Mouse (Mus musculus): ENCODE measurements around the gene Cfb. TPM values are rescaled to one million over a fixed set of nuclear protein-coding genes. Genes with fewer than 3 reads are reported as not detected.
"Not testable (repeated sequence)": the region's sequence is repeated elsewhere in the genome, so short reads cannot be mapped to it uniquely, and the experiment has no call there.

The Cfb gene
- 35.7 and 41.6 TPM in 2 replicates for polyA plus RNA-seq (2012; rRNA removed)

DNA sequence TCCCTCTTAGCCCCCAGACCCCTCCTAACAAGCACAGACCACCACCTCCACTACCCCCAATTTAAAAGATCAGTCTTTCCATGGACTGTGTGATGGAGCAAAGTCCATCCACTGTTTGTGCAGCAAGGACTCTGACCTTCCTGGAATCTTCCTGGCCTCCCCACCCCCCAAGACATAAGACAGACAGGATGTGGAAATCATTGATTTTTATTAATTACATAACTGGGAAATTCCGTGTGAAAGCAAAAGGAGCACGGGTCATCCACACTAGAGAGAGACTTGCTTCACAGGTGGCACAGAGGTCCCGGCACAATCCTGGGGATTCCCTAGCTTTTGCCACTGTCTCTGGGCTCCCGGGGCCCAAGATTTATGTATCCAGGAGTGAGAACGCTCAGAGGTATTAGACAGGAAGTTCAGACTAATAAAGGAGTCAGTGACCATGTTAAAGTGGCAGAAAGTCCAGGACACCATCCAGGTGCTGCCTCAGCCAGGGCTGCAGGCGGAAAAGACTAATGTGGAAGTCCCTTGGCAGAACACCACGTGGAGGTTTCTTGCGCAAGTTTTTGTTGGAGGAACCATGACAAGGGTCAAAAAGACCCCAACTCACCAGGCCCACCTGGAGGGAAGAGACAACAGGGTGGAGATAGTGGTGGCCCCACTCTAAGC, at the start of gene Cfb:
Cfb (minus strand) TSS at position 103 of the 666 bp plus-strand sequence.
- no peak for DNase-seq (ENCODE audit: low spot score)

- DNase-seq (ENCODE audit: low spot score) = peak; percentile 75
These were observed 49.6 kb upstream of the Cfb start for GRCm38 (mm10) chr17:34911945-34912351.

- DNase-seq (ENCODE audit: low spot score) = no peak
These were observed 48.7 kb upstream of the Cfb start for GRCm38 (mm10) chr17:34910982-34911381.

GRCm38 (mm10) chr17:34902895-34903294, 40.6 kb upstream of the Cfb start:
- no peak for DNase-seq (ENCODE audit: low spot score)

DNA sequence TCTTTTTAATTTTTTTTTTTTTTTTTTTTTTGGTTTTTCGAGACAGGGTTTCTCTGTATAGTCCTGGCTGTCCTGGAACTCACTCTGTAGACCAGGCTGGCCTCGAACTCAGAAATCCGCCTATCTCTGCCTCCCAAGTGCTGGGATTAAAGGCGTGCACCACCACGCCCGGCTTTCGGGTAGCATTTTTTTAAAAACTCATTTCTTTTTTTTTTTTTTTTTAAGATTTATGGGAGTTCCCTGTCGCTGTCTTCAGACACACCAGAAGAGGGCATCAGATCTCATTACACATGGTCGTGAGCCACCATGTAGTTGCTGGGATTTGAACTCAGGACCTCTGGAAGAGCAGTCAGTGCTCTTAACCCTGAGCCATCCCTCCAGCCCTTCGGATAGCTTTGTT, 39.6 kb upstream of the Cfb start:
- not testable (repeated sequence) for DNase-seq (ENCODE audit: low spot score)

DNA sequence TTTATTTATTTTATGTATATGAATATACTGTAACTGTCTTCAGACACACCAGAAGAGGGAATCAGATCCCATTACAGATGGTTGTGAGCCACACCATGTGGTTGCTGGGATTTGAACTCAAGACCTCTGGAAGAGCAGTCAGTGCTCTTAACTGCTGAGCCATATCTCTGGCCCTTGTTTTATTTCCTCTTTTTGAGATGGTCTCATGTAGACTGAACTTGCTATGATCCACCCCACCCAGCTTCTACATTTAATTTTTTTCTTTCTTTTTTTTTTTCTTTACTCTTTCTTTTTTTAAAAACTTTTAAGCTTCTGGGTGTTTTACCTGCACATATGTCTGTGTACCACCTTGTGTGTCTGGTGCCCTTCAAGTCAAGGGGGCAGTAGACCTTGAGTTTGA, 38.5 kb upstream of the Cfb start:
- not testable (repeated sequence) for DNase-seq (ENCODE audit: low spot score)

DNA sequence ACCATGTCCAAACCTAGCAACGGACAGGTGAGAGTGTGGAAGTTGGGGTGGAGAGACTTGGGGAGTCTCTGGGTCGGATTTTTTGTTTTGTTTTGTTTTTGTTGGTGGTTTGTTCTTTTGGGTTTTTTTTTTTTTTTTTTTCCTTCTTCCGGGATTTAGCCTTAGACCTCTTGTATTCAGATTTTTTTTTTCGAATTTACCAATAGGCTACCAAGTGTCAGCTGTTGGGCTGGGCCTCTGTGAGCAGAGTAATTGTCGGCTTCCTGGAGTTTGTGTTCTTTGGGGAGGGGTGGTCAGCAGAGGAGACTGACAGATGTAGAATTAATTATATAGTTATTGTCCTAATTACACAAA, 37.5 kb upstream of the Cfb start:
- DNase-seq (ENCODE audit: low spot score) = no peak

- peak; percentile 64 for DNase-seq (ENCODE audit: low spot score)
These were observed 37.0 kb upstream of the Cfb start for GRCm38 (mm10) chr17:34899053-34899889.

DNA sequence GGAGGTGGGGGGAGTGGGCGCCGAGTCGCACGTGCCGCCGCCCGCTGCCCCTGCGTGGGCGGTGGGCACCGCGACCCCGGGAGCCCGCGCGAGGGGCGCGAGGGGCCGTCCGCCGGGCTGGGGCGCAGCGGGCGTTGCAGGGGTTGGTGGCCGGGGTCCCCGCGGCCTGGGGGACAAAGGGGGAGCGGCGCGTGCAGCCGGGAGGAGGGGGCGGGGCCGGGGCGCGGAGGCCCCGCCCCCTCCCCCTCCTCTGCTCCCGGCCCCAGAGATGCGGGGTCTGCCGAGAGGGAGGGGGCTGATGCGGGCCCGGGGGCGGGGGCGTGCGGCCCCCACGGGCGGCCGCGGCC, 36.4 kb upstream of the Cfb start:
- no peak for DNase-seq (ENCODE audit: low spot score)

DNA sequence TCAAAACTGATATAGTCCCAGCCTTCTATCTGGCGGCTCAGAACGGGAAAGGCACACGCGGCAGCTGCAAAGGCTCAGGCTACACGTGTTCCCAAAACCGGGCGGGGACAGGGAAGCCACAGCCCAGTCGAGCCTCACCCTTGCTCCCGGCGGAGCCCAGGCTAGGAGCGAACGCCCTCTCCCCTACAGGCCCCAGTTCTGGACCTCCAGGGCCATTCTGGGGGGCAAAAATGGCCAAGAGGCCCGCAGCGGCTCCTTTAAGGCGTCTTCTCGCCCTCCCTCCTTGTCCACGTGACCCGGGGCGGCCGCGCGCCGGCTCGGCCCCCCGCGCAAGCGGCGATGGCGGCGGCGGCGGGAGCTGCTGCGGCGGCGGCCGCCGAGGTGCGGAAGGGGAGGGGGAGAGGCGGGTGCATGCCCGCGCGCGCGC, 35.9 kb upstream of the Cfb start, which contains the start of the genes C2 and Ehmt2:
C2 (minus strand) TSS at position 106 of the 427 bp plus-strand sequence.
Ehmt2 (plus strand) TSS at position 310 of the 427 bp plus-strand sequence.
- peak; percentile 81 for DNase-seq (ENCODE audit: low spot score)

- no peak for DNase-seq (ENCODE audit: low spot score)
These were observed 35.2 kb upstream of the Cfb start for GRCm38 (mm10) chr17:34897373-34898159.

DNA sequence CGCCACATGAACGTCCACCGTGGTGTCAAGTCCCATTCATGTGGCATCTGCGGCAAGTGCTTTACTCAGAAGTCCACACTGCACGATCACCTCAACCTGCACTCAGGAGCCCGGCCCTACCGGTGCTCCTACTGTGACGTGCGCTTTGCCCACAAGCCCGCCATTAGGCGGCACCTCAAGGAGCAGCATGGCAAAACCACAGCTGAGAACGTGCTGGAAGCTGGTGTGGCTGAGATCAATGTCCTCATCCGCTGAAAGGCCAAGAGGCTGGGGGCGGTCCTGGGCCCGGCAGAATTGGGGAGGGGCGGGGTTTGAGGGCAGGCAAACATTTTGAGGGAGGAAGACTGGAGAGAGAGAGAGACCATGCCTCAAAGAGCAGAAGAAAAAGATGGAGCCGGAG, 34.0 kb upstream of the Cfb start:
- no peak for DNase-seq (ENCODE audit: low spot score)

- DNase-seq (ENCODE audit: low spot score) = no peak
These were observed 33.4 kb upstream of the Cfb start for GRCm38 (mm10) chr17:34895724-34896123.

- peak; percentile 56 for DNase-seq (ENCODE audit: low spot score)
These were observed 32.6 kb upstream of the Cfb start for GRCm38 (mm10) chr17:34894801-34895530.

GRCm38 (mm10) chr17:34894074-34894597, 31.8 kb upstream of the Cfb start:
- DNase-seq (ENCODE audit: low spot score) = peak; percentile 90

DNA sequence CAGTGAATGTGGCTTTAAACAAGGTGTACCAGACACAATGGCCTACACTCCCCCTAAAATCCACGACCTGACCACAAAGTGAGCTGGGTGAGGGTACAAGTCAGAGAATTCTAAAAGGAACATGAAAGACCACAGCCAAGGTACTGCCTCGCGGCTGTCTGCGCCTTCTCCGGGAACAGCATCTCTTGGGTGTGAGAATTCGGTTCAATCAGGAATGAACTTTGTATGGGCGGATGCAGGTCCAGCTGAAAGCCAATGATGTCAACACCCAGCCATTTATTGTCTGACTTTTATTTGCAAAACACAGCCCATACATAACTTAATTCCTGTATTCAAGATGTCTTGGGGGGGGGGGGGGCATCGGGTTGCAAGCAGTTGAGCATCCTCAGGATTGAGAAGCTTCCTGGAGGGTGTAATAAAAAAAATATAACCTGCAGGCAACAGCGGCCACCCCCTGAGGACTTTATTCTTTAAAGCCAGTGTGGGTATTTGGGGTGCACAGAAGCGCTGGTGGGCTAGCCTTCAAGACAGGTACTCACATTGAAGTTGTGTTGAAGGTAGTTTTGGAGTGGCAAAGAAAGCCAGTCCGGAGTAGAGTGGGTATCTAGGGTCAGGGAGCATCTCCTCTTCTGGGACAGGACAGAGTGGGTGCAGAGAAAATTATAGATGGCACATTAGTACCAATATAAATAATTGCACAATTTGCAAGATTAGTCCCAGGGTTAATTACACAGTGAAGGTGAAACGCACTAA, 30.9 kb upstream of the Cfb start:
- no peak for DNase-seq (ENCODE audit: low spot score)

DNA sequence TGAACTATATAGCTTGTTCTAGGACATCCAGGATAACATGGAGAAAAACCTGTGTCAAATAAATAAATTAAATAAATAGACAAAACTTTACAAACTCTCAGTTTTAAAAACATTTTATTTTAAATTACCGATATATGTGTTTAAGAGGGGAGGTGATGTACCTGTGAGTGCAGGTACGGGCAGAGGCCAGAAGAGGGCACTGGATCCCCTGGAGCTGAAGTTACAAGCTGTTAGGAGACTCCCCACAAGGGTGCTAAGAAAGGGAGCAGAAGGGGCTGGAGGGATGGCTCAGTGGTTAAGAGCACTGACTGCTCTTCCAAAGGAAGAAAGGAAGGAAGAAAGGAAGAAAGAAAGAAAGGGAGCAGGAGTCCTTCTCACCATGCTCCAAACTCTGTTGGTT, 29.1 kb upstream of the Cfb start:
- no peak for DNase-seq (ENCODE audit: low spot score)

- no peak for DNase-seq (ENCODE audit: low spot score)
These were observed 27.9 kb upstream of the Cfb start for GRCm38 (mm10) chr17:34890074-34890743.

DNA sequence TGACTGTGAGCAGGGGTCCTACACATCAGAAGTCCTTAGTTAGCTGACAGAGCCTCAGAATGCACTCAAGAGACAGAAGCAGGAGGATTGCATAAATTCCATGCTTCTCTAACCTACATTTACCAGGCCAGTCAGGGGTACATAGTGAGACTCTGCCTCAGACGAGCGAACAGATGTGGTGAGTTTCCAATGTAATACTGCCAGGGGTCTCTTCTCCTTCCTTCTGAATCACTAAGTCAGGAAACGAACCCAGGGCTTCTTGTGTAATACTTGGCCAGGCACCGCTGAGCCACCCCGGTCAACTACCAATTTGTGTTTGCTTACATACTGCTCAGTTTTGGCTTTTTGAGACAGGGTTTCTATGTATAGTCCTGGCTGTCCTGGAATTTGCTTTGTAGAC, 25.6 kb upstream of the Cfb start:
- no peak for DNase-seq (ENCODE audit: low spot score)

- DNase-seq (ENCODE audit: low spot score) = no peak
These were observed 23.3 kb upstream of the Cfb start for GRCm38 (mm10) chr17:34885615-34886014.
